Comparison of ENCODE assay signal across 9 mouse cellular contexts in genomic region chr9:116375658-116376357, GRCm38 (mm10).
DNase-seq lines count a peak whose midpoint lies in the region; ATAC-seq lines count a peak whose summit lies in the region.
"Had no signal": no experiment of that assay in that cellular context is flagged by ENCODE, and none has a peak within 500 bp of the region (broad histone marks: within the 10 kb centered on the region; RNA-seq: fewer than 3 reads in every experiment).

No protein-coding gene starts in this region.

- ATAC-seq in hindbrain, embryonic 13.5 days (ENCODE audit: low FRiP score), result 0 out of 2 replicates have a peak, but pooled peaks have one; percentile 54
- ATAC-seq in kidney, embryonic 15.5 days (replicated peaks; ENCODE audit: low FRiP score), result no peak
- ATAC-seq in limb, embryonic 12.5 days (ENCODE audit: insufficient number of reproducible peaks, insufficient read depth, low FRiP score, low TSS enrichment, low read depth), result peak; percentile 83
- ATAC-seq in neural tube, embryonic 14.5 days (ENCODE audit: low read depth), result peak; percentile 84; the same call in 1 of the 2 replicates

- H3K4me1 ChIP-seq in hindbrain, embryonic 13.5 days (replicated peaks), result peaks cover 8% of the 10 kb centered on the region
- 0 out of 2 replicates have a peak, but pooled peaks cover 5% of the 10 kb centered on the region for H3K4me1 ChIP-seq in hindbrain, embryonic 10.5 days (replicated peaks)
- H3K4me1 ChIP-seq in kidney, embryonic 15.5 days, result no peaks in the 10 kb centered on the region
- peaks cover 19% of the 10 kb centered on the region for H3K4me1 ChIP-seq in limb, embryonic 12.5 days (replicated peaks)
- no peaks in the 10 kb centered on the region; the same call in none of the 2 replicates for H3K4me1 ChIP-seq in neural tube, embryonic 14.5 days (ENCODE audit: control insufficient read depth, insufficient read depth, low read length)

- WGBS in hindbrain, embryonic 13.5 days, result 67% methylated on average over 12 of the region's 12 CpGs
- 87% methylated on average over 12 of the region's 12 CpGs for WGBS in hindbrain, embryonic 10.5 days
- 61% methylated on average over 12 of the region's 12 CpGs for WGBS in kidney, embryonic 15.5 days
- 50% methylated on average over 12 of the region's 12 CpGs for WGBS in limb, embryonic 12.5 days
- 58% methylated on average over 12 of the region's 12 CpGs for WGBS in neural tube, embryonic 14.5 days

- peak overlapping the region; percentile 68 for H3K27ac ChIP-seq in hindbrain, embryonic 13.5 days
- H3K27ac ChIP-seq in hindbrain, embryonic 10.5 days, result no peak overlapping the region
- peak overlapping the region; percentile 51; the same call in 1 of the 2 replicates for H3K27ac ChIP-seq in kidney, embryonic 15.5 days
- peak overlapping the region; percentile 82 for H3K27ac ChIP-seq in limb, embryonic 12.5 days
- peak overlapping the region; percentile 58; the same call in 1 of the 2 replicates for H3K27ac ChIP-seq in neural tube, embryonic 14.5 days (ENCODE audit: low read depth, low read length)
- H3K27ac ChIP-seq: liver, embryonic 13.5 days had no signal

- no peak overlapping the region for H3K4me2 ChIP-seq in hindbrain, embryonic 13.5 days
- H3K4me2 ChIP-seq in kidney, embryonic 15.5 days, result no peak overlapping the region
- H3K4me2 ChIP-seq in limb, embryonic 12.5 days, result no peak overlapping the region; the same call in 1 of the 2 replicates
- no peak overlapping the region for H3K4me2 ChIP-seq in neural tube, embryonic 14.5 days (ENCODE audit: low read depth, low read length)
- H3K4me2 ChIP-seq: liver, embryonic 13.5 days had no signal

- H3K4me3 ChIP-seq in hindbrain, embryonic 13.5 days, result no peak overlapping the region
- no peak overlapping the region for H3K4me3 ChIP-seq in hindbrain, embryonic 10.5 days
- H3K4me3 ChIP-seq in kidney, embryonic 15.5 days (replicated peaks), result no peak overlapping the region
- H3K4me3 ChIP-seq in limb, embryonic 12.5 days (replicated peaks), result no peak overlapping the region
- no peak overlapping the region for H3K4me3 ChIP-seq in neural tube, embryonic 14.5 days (ENCODE audit: low read depth, low read length)
- H3K4me3 ChIP-seq: liver, embryonic 13.5 days had no signal

- DNase-seq in hindbrain, embryonic 10.5 days (ENCODE audit: low spot score), result no peak
- peak; percentile 86 for DNase-seq in brain, adult 2 months (ENCODE audit: low read depth, low spot score)
- peak; percentile 55 to 72 for DNase-seq in frontal cortex, postnatal 36 days (ENCODE audit: low spot score in 2 of 2)
- no peak for DNase-seq in yolk sac, embryonic 10.5 days (ENCODE audit: low spot score)
- DNase-seq: liver, embryonic 13.5 days had no signal

- no peaks in the 10 kb centered on the region for H3K36me3 ChIP-seq in hindbrain, embryonic 13.5 days
- no peaks in the 10 kb centered on the region for H3K36me3 ChIP-seq in hindbrain, embryonic 10.5 days
- H3K36me3 ChIP-seq in kidney, embryonic 15.5 days, result no peaks in the 10 kb centered on the region
- H3K36me3 ChIP-seq in limb, embryonic 12.5 days, result no peaks in the 10 kb centered on the region
- H3K36me3 ChIP-seq in neural tube, embryonic 14.5 days (ENCODE audit: control insufficient read depth, insufficient read depth, low read length), result no peaks in the 10 kb centered on the region
- H3K36me3 ChIP-seq: liver, embryonic 13.5 days had no signal

- no peaks in the 10 kb centered on the region for H3K27me3 ChIP-seq in hindbrain, embryonic 13.5 days
- H3K27me3 ChIP-seq in hindbrain, embryonic 10.5 days (ENCODE audit: insufficient read depth, poor library complexity, severe bottlenecking), result no peaks in the 10 kb centered on the region
- H3K27me3 ChIP-seq in kidney, embryonic 15.5 days, result no peaks in the 10 kb centered on the region
- H3K27me3 ChIP-seq in limb, embryonic 12.5 days, result no peaks in the 10 kb centered on the region
- no peaks in the 10 kb centered on the region for H3K27me3 ChIP-seq in neural tube, embryonic 14.5 days (ENCODE audit: control insufficient read depth, insufficient read depth, low read length)
- H3K27me3 ChIP-seq: liver, embryonic 13.5 days had no signal

- H3K9ac ChIP-seq in hindbrain, embryonic 13.5 days, result no peak overlapping the region
- H3K9ac ChIP-seq in kidney, embryonic 15.5 days, result no peak overlapping the region
- no peak overlapping the region for H3K9ac ChIP-seq in limb, embryonic 12.5 days (replicated peaks)
- H3K9ac ChIP-seq in neural tube, embryonic 14.5 days (replicated peaks; ENCODE audit: low read depth, low read length), result no peak overlapping the region
- H3K9ac ChIP-seq: liver, embryonic 13.5 days had no signal

- H3K9me3 ChIP-seq in hindbrain, embryonic 13.5 days, result no peaks in the 10 kb centered on the region
- no peaks in the 10 kb centered on the region for H3K9me3 ChIP-seq in hindbrain, embryonic 10.5 days
- H3K9me3 ChIP-seq in kidney, embryonic 15.5 days (replicated peaks), result no peaks in the 10 kb centered on the region
- no peaks in the 10 kb centered on the region for H3K9me3 ChIP-seq in limb, embryonic 12.5 days
- H3K9me3 ChIP-seq in neural tube, embryonic 14.5 days (ENCODE audit: control insufficient read depth, low read length), result no peaks in the 10 kb centered on the region
- H3K9me3 ChIP-seq: liver, embryonic 13.5 days had no signal

Comparison
In these comparisons a context has a peak if more than half of its experiments do, and no peak if none do; other contexts are left out.
1. DNase-seq: peak in brain, adult 2 months (single experiment) and frontal cortex, postnatal 36 days (2 of 2); none in hindbrain, embryonic 10.5 days (single experiment) and yolk sac, embryonic 10.5 days (single experiment).